Mouse (Mus musculus): ENCODE results near the gene Jmjd7. TPM values are rescaled to one million over a fixed set of nuclear protein-coding genes. Genes with fewer than 3 reads are reported as not detected.
A peak's percentile ranks its signal among the peaks of the same experiment; 100 is the strongest.

Jmjd7 gene
- polyA plus RNA-seq, 1 experiment from 2014 or later = 25.1 TPM

GRCm38 (mm10) chr2:120017599-120017998 lies 9.7 kb upstream of the Jmjd7 start:
- no peak for DNase-seq (ENCODE audit: low spot score)
- Histone ChIP-seq H3K4me3 (no peak overlapping the region), H3K27me3 (ENCODE audit: insufficient read depth, poor library complexity, severe bottlenecking) (no peaks in the 10 kb centered on the region), H3K4me1 (replicated peaks) (no peaks in the 10 kb centered on the region), H3K27ac (no peak overlapping the region), H3K36me3 (peaks cover 80% of the 10 kb centered on the region), H3K9me3 (no peaks in the 10 kb centered on the region)
- WGBS = 93% methylated on average over 12 of the region's 12 CpGs

GRCm38 (mm10) chr2:120024337-120024736 lies 2.9 kb upstream of the Jmjd7 start:
- Histone ChIP-seq H3K4me3 (no peak overlapping the region), H3K27ac (no peak overlapping the region), H3K4me1 (replicated peaks) (peaks cover 19% of the 10 kb centered on the region), H3K9me3 (no peaks in the 10 kb centered on the region), H3K36me3 (peaks cover 69% of the 10 kb centered on the region), H3K27me3 (ENCODE audit: insufficient read depth, poor library complexity, severe bottlenecking) (no peaks in the 10 kb centered on the region)
- WGBS = 92% methylated on average over 5 of the region's 5 CpGs
- no peak for DNase-seq (ENCODE audit: low spot score)

DNA sequence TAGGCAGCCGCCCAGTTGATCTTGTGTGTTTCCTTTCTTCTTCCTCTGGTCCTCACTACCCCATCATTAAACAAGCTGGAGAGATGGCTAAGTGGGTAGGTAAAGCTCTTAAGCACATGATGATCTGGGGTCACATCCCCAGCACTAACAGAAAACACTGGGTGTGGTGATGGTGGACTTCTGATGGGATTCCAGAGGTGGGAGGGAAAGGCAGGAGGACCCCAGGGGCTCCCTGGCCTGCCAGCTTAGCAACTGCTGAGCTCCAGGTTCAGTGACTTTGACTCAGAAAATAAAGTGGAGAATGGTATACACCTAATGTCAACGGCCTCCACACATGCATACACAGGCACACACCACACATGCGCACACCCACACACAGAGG lies 658 bp downstream of the Jmjd7 start:
- DNase-seq (ENCODE audit: low spot score) = peak; percentile 28
- H3K27ac ChIP-seq = peak overlapping the region; percentile 94
- WGBS = 52% methylated on average over 3 of the region's 3 CpGs
- peaks cover 69% of the 10 kb centered on the region for H3K36me3 ChIP-seq
- peak overlapping the region; percentile 83 for H3K4me3 ChIP-seq
- H3K9me3 ChIP-seq = no peaks in the 10 kb centered on the region
- peaks cover 19% of the 10 kb centered on the region for H3K4me1 ChIP-seq (replicated peaks)
- no peaks in the 10 kb centered on the region for H3K27me3 ChIP-seq (ENCODE audit: insufficient read depth, poor library complexity, severe bottlenecking)

- Histone ChIP-seq H3K27ac (no peak overlapping the region), H3K4me1 (replicated peaks) (peaks cover 19% of the 10 kb centered on the region), H3K36me3 (peaks cover 69% of the 10 kb centered on the region), H3K9me3 (no peaks in the 10 kb centered on the region), H3K27me3 (ENCODE audit: insufficient read depth, poor library complexity, severe bottlenecking) (no peaks in the 10 kb centered on the region), H3K4me3 (no peak overlapping the region)
- no peak for DNase-seq (ENCODE audit: low spot score)
- 94% methylated on average over 8 of the region's 8 CpGs for WGBS
Observed at GRCm38 (mm10) chr2:120030380-120030779, 3.1 kb downstream of the Jmjd7 start.

DNA sequence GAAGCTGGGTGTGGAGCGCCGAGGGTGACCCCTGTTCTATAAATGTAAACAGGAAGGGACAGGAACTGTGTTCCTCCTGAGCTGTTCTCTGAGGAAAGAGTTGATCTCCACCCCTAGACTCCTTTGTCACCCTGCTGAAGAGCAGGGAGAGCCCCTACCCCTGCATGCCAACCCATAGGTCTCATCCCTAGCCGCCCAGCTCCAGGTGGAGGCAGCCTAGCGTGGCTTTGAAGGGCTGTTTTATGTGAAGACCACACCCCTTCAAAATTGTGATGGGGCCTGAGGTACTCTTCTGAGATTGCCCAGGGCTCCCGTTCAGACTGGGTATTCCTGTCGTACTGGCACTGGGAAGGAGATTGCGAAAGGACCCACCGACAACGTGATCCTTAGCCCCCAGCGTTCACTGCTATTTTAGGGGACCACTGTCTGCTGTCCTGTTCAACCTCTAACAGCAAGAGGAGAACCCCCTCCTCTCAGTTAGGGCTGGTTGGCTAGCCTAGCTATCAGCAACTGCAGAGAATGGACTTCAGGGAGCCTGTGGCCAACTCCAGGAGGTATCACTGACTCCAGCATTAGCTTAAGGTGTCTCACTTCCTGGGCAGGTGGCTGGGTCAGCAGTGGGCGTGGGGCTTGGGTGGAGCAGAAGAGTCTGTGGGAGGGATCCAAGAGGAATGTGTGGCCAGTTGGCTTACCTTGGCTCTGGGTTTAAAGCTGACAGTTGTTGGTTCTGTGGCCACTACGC lies 5.6 kb downstream of the Jmjd7 start, which contains the start of gene Pla2g4b:
Gene Pla2g4b (plus strand): TSS at position 692 of the 742 bp plus-strand sequence.
- Histone ChIP-seq H3K4me1 (replicated peaks) (peaks cover 14% of the 10 kb centered on the region), H3K4me3 (no peak within 1 kb of the TSS), H3K9me3 (no peaks in the 10 kb centered on the region), H3K27me3 (ENCODE audit: insufficient read depth, poor library complexity, severe bottlenecking) (no peaks in the 10 kb centered on the region), H3K36me3 (peaks cover 88% of the 10 kb centered on the region), H3K27ac (no peak within 1 kb of the TSS)
- WGBS = 89% methylated on average over 12 of the region's 12 CpGs
- DNase-seq (ENCODE audit: low spot score) = no peak

DNA sequence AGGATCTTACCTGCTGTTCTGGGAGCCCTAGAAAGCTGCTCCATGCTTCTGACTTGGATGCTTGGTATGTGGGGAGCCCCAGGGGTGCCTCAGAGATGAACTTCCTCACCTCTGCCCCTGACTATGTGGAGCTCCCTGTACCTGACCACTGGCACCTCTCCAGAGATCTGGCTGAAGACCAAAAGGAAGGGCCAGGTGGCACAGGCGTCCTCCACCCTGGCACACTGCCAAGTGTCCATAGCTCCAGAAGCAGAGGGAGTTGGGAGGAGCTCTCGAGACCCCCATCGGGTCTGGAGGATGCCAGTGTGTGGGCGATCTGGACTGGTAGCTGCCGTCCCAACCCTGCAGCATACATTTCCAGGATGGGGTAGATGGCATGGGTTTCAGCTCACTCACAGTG lies 6.4 kb downstream of the Jmjd7 start:
- peaks cover 96% of the 10 kb centered on the region for H3K36me3 ChIP-seq
- DNase-seq (ENCODE audit: low spot score) = no peak
- no peak overlapping the region for H3K4me3 ChIP-seq
- H3K27ac ChIP-seq = no peak overlapping the region
- H3K4me1 ChIP-seq (replicated peaks) = peaks cover 6% of the 10 kb centered on the region
- H3K9me3 ChIP-seq = no peaks in the 10 kb centered on the region
- H3K27me3 ChIP-seq (ENCODE audit: insufficient read depth, poor library complexity, severe bottlenecking) = no peaks in the 10 kb centered on the region
- 91% methylated on average over 5 of the region's 5 CpGs for WGBS

- 93% methylated on average over 9 of the region's 9 CpGs for WGBS
- Histone ChIP-seq H3K27ac (no peak overlapping the region), H3K36me3 (peaks cover 99% of the 10 kb centered on the region), H3K4me1 (replicated peaks) (peaks cover 5% of the 10 kb centered on the region; the same call in 1 of the 2 replicates), H3K9me3 (no peaks in the 10 kb centered on the region), H3K4me3 (no peak overlapping the region), H3K27me3 (ENCODE audit: insufficient read depth, poor library complexity, severe bottlenecking) (no peaks in the 10 kb centered on the region)
- no peak for DNase-seq (ENCODE audit: low spot score)
Observed at GRCm38 (mm10) chr2:120037744-120038143, 10.5 kb downstream of the Jmjd7 start.

DNA sequence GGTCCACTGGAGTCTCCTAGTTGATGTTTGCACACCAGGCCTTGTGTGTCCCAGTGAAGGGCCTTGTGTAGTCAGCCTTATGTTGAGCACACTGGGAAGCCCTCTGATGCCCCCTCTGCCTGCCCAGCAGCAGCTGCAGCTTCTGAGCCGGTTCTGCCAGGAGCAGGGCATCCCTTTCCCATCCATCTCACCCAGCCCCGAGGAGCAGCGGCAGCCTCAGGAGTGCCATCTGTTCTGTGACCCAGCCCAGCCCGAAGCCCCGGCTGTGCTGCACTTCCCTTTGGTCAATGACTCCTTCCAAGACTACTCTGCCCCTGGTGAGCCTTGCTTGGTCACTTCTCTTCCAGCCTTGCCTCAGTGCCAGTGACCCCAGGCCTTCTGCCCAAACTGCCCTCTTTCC lies 13.7 kb downstream of the Jmjd7 start:
- peaks cover 69% of the 10 kb centered on the region for H3K36me3 ChIP-seq

DNA sequence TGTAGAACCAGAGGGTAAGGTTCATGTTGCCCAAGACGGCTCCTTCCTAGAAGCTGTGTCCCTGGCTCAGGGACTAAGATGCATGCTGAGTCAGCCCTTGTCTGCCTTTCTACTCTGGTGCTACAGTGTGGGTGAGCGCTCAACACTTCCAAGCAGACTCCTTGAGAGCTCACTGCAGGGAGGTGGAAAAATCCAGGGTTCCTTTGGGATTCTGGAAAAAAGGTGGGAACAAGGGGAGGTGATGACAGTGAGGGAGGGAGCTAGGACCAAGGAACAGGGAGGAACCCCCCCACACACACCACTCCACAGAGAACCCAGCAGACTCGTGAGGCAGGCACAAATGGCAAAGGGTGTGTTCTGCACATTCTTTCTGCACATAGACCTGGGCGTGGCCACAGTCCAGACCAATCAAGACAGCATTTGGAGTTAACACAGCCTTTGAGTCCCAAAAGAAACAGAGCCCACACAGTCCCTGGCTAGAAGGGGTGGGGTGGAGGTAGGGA lies 16.9 kb downstream of the Jmjd7 start:
- Histone ChIP-seq H3K9me3 (no peaks in the 10 kb centered on the region), H3K36me3 (peaks cover 38% of the 10 kb centered on the region), H3K27me3 (ENCODE audit: insufficient read depth, poor library complexity, severe bottlenecking) (no peaks in the 10 kb centered on the region), H3K4me1 (replicated peaks) (peaks cover 27% of the 10 kb centered on the region), H3K27ac (no peak overlapping the region), H3K4me3 (no peak overlapping the region)
- no peak for DNase-seq (ENCODE audit: low spot score)
- WGBS = 61% methylated on average over 4 of the region's 4 CpGs

More for the DNA sequence above, 13.7 kb downstream of the Jmjd7 start:
- Histone ChIP-seq H3K4me1 (replicated peaks) (peaks cover 20% of the 10 kb centered on the region), H3K4me3 (no peak overlapping the region), H3K9me3 (no peaks in the 10 kb centered on the region), H3K27ac (no peak overlapping the region), H3K27me3 (ENCODE audit: insufficient read depth, poor library complexity, severe bottlenecking) (no peaks in the 10 kb centered on the region)
- no peak for DNase-seq (ENCODE audit: low spot score)
- WGBS = 89% methylated on average over 5 of the region's 5 CpGs

GRCm38 (mm10) chr2:120044676-120045075 lies 17.4 kb downstream of the Jmjd7 start:
- Histone ChIP-seq H3K27me3 (ENCODE audit: insufficient read depth, poor library complexity, severe bottlenecking) (no peaks in the 10 kb centered on the region), H3K9me3 (no peaks in the 10 kb centered on the region), H3K27ac (0 out of 2 replicates have a peak overlapping the region, but pooled peaks have one; percentile 40), H3K36me3 (peaks cover 32% of the 10 kb centered on the region), H3K4me3 (no peak overlapping the region), H3K4me1 (replicated peaks) (peaks cover 27% of the 10 kb centered on the region)
- DNase-seq (ENCODE audit: low spot score) = no peak
- WGBS = 79% methylated on average over 3 of the region's 3 CpGs

GRCm38 (mm10) chr2:120046486-120047310 lies 19.4 kb downstream of the Jmjd7 start:
- H3K27ac ChIP-seq = peak overlapping the region; percentile 23; the same call in 1 of the 2 replicates

DNA sequence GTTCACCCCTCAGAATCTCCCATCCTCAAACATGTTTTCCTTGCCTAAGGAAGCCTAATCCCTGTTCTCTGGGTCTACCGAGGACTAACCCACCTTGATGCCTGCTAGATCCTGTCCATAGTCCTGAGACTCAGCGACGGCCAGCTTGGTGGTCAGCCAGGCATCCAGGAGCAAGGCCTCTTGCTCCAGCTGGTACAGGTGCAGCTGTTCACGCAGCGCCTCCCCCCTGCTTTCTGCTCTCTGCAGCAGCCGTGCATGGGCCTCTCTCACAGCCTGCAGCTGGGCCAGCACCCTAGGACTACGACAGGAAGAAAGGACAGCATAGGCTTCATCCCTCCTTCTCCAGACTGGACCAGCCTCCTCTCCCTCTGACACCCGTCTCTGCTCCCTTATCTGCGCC lies 20.9 kb downstream of the Jmjd7 start:
- H3K27ac ChIP-seq = no peak overlapping the region
- DNase-seq (ENCODE audit: low spot score) = no peak
- H3K36me3 ChIP-seq = no peaks in the 10 kb centered on the region
- no peak overlapping the region for H3K4me3 ChIP-seq
- WGBS = 80% methylated on average over 9 of the region's 9 CpGs
- peaks cover 27% of the 10 kb centered on the region for H3K4me1 ChIP-seq (replicated peaks)
- no peaks in the 10 kb centered on the region for H3K9me3 ChIP-seq
- no peaks in the 10 kb centered on the region for H3K27me3 ChIP-seq (ENCODE audit: insufficient read depth, poor library complexity, severe bottlenecking)

More at GRCm38 (mm10) chr2:120046486-120047310, 19.4 kb downstream of the Jmjd7 start:
- H3K4me3 ChIP-seq = no peak overlapping the region
- no peak for DNase-seq (ENCODE audit: low spot score)
- WGBS = 72% methylated on average over 14 of the region's 14 CpGs
- peaks cover 27% of the 10 kb centered on the region for H3K4me1 ChIP-seq (replicated peaks)
- H3K27me3 ChIP-seq (ENCODE audit: insufficient read depth, poor library complexity, severe bottlenecking) = no peaks in the 10 kb centered on the region
- H3K9me3 ChIP-seq = no peaks in the 10 kb centered on the region
- H3K36me3 ChIP-seq = peaks cover 12% of the 10 kb centered on the region

Measured in hindbrain, embryonic 10.5 days (tissue).